Mouse (Mus musculus): ENCODE measurements around the gene Atp6v1g1. TPM values are rescaled to one million over a fixed set of nuclear protein-coding genes. Genes with fewer than 3 reads are reported as not detected.

The Atp6v1g1 gene
- polyA plus RNA-seq, 1 experiment: 19.5 TPM

DNA sequence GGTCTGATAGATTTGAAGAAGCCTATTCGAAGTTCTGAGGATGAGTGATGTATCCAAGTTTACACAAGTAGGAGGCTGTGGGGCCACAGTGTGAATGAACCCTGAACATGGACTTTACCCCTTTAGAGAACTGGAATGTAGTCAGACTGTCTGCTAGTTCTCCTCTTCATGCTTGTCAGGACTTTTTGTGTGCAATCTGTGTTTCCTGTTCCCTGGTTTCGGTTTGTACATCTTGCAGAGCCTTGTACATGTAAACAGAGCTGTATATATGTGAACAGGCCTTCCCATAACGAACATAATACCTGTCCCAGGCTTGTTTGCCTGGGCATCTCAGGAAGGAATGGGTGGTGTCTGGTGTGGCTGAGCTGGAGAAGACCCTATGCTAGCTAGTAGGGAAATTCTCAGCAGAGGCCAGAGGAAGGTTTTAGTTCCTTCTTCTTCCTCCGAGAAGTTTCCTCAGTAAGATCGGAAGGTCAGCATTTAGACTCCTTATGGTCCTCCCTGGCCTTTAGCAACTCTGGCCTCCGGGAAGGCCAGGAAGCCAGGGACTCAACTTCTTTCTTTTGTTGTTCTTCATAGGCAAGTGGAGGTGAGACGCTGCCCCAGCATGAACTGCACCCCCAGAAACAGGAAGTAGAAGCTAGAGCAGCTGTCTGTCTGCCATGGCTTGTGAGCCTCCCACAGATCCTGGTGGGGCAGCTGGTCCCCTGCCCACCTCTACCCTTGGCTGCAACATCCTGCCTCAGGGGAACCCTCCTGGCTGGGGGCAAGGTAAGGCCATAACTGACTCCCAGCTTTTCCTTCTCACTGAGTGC, 17.5 kb downstream of the Atp6v1g1 start:
- 22% methylated on average over 7 of the region's 7 CpGs for WGBS
- no peak for TF ChIP-seq CTCF (IDR thresholded peaks at IDR 0.05; ENCODE audit: extremely low read depth, insufficient read length, insufficient replicate concordance, low read depth, low read length)
- TF ChIP-seq POLR2A (IDR thresholded peaks at IDR 0.05; ENCODE audit: low read depth, low read length): no peak
- peak overlapping the region; percentile 90 for H3K27ac ChIP-seq (ENCODE audit: insufficient read depth, low read depth, low read length)
- H3K27me3 ChIP-seq (ENCODE audit: control insufficient read depth, insufficient read depth, low read length): no peaks in the 10 kb centered on the region
- H3K4me1 ChIP-seq (ENCODE audit: control insufficient read depth, insufficient read depth, insufficient read length, low read length): peaks cover 42% of the 10 kb centered on the region
- peaks cover 17% of the 10 kb centered on the region for H3K36me3 ChIP-seq (ENCODE audit: control insufficient read depth, insufficient read depth, low read length)
- peak overlapping the region; percentile 7; the same call in 1 of the 2 replicates for H3K4me3 ChIP-seq (ENCODE audit: low read depth, low read length)

DNA sequence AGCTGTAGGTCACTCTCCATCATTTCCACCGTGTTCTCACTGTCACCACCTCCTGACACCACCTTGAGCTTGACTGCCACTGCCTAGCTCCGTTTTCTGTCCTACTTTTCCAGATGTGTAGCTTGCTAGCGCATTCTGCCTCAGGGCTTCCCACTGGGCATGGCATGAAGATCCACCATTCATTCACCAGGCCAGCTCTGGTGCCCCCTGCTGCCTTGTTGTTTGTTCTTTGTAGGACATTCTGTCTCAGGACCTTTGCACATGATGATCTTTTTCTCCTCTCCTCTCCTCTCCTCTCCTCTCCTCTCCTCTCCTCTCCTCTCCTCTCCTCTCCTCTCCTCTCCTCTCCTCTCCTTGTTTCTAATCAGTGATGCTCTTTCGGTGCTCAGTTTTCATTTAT, 18.2 kb downstream of the Atp6v1g1 start:
- TF ChIP-seq POLR2A (IDR thresholded peaks at IDR 0.05; ENCODE audit: low read depth, low read length) (no peak), CTCF (IDR thresholded peaks at IDR 0.05; ENCODE audit: extremely low read depth, insufficient read length, insufficient replicate concordance, low read depth, low read length) (no peak)
- peak overlapping the region; percentile 90 for H3K27ac ChIP-seq (ENCODE audit: insufficient read depth, low read depth, low read length)
- H3K27me3 ChIP-seq (ENCODE audit: control insufficient read depth, insufficient read depth, low read length): no peaks in the 10 kb centered on the region
- peaks cover 20% of the 10 kb centered on the region for H3K36me3 ChIP-seq (ENCODE audit: control insufficient read depth, insufficient read depth, low read length)
- H3K4me1 ChIP-seq (ENCODE audit: control insufficient read depth, insufficient read depth, insufficient read length, low read length): peaks cover 36% of the 10 kb centered on the region
- H3K4me3 ChIP-seq (ENCODE audit: low read depth, low read length): no peak overlapping the region
- 81% methylated on average over 4 of the region's 4 CpGs for WGBS

DNA sequence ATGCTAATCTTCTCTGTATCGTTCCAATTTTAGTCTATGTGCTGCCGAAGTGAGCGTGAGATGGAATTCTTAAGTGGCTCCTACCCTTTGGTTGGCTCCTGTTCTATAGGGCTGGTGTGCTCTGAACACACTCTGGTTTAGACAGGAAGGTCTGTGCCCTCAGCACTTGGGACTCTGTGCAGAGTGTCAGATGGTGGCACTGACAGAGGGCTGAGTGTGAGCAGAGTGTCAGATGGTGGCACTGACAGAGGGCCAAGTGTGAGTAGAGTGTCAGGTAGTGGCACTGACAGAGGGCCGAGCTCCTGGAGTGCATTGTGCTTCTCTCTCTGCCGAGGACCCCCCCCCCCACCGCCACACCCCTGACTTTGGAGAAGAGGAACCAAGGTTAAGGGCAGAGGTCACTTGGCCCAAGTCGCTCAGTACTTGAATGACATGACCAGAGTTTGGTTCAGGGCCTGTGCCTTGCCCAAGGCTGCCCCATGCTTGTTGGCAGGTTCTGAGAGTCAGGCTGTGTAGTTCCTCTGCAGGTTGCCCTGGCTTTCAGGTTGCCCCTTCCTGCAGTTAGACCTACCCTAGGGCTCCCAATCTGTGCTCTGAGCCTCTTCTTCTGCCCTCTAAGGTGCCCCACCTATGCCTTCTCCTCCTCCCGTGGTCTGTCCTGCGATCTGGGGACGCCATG, 23.3 kb downstream of the Atp6v1g1 start:
- Histone ChIP-seq H3K4me1 (ENCODE audit: control insufficient read depth, insufficient read depth, insufficient read length, low read length) (no peaks in the 10 kb centered on the region; the same call in 1 of the 2 replicates), H3K27me3 (ENCODE audit: control insufficient read depth, insufficient read depth, low read length) (no peaks in the 10 kb centered on the region), H3K27ac (ENCODE audit: insufficient read depth, low read depth, low read length) (no peak overlapping the region), H3K36me3 (ENCODE audit: control insufficient read depth, insufficient read depth, low read length) (peaks cover 61% of the 10 kb centered on the region), H3K4me3 (ENCODE audit: low read depth, low read length) (no peak overlapping the region)
- 81% methylated on average over 10 of the region's 10 CpGs for WGBS
- TF ChIP-seq POLR2A (IDR thresholded peaks at IDR 0.05; ENCODE audit: low read depth, low read length) (no peak), CTCF (IDR thresholded peaks at IDR 0.05; ENCODE audit: extremely low read depth, insufficient read length, insufficient replicate concordance, low read depth, low read length) (no peak)

DNA sequence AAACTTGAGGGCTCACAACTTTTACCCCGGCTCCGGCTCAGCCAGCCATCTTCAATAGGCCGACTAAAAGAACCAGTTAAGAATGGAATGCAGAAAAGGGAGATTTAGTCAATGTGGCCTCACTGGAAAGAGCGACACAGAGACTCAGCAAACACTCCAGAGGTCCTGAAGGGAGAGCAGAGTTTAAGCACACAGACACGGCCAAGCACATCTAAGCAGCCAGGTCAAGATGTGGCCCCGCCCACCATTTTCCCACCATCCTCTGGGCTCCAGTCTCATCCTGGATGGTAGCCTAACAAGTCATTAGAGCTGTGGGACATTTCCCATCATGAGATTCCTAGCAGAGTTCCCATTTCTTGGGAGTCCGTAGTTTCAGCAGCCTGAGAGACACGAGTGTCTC, 24.8 kb downstream of the Atp6v1g1 start:
- no peak overlapping the region for H3K27ac ChIP-seq (ENCODE audit: insufficient read depth, low read depth, low read length)
- TF ChIP-seq CTCF (IDR thresholded peaks at IDR 0.05; ENCODE audit: extremely low read depth, insufficient read length, insufficient replicate concordance, low read depth, low read length): no peak
- no peak for TF ChIP-seq POLR2A (IDR thresholded peaks at IDR 0.05; ENCODE audit: low read depth, low read length)
- no peak overlapping the region for H3K4me3 ChIP-seq (ENCODE audit: low read depth, low read length)
- H3K36me3 ChIP-seq (ENCODE audit: control insufficient read depth, insufficient read depth, low read length): peaks cover 64% of the 10 kb centered on the region
- H3K27me3 ChIP-seq (ENCODE audit: control insufficient read depth, insufficient read depth, low read length): no peaks in the 10 kb centered on the region
- WGBS: 85% methylated on average over 8 of the region's 8 CpGs
- no peaks in the 10 kb centered on the region; the same call in 1 of the 2 replicates for H3K4me1 ChIP-seq (ENCODE audit: control insufficient read depth, insufficient read depth, insufficient read length, low read length)

DNA sequence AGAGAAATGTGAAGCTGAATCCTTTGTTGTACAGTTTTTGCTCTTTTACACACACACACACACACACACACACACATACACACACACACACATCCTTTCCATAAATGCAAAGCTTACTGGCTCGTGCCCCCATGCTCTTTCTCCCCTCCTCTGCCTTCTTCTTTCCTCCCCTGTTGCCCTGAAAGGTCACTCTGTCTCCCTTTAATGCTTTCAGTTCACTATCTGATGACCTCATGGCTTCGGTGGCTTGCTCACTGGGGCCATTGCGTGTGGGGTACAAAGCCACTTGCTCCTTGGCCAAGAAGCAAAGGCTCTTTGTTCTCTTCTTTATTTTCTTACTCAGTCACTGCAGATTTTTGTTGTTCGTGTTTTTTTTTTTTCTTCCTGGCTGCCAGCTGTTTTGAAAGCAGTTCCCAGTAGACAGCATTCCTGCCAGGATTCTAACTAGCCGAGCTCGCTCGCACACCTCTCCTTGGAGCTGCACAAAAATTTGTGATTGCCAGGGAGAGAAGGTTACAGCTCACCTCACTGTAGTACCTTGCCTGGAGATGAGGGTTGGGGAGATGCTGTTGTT, 25.7 kb downstream of the Atp6v1g1 start:
- H3K4me1 ChIP-seq (ENCODE audit: control insufficient read depth, insufficient read depth, insufficient read length, low read length): no peaks in the 10 kb centered on the region; the same call in 1 of the 2 replicates
- TF ChIP-seq CTCF (IDR thresholded peaks at IDR 0.05; ENCODE audit: extremely low read depth, insufficient read length, insufficient replicate concordance, low read depth, low read length): no peak
- TF ChIP-seq POLR2A (IDR thresholded peaks at IDR 0.05; ENCODE audit: low read depth, low read length): no peak
- H3K36me3 ChIP-seq (ENCODE audit: control insufficient read depth, insufficient read depth, low read length): peaks cover 63% of the 10 kb centered on the region
- 65% methylated on average over 7 of the region's 7 CpGs for WGBS
- H3K4me3 ChIP-seq (ENCODE audit: low read depth, low read length): no peak overlapping the region
- no peak overlapping the region for H3K27ac ChIP-seq (ENCODE audit: insufficient read depth, low read depth, low read length)
- no peaks in the 10 kb centered on the region for H3K27me3 ChIP-seq (ENCODE audit: control insufficient read depth, insufficient read depth, low read length)

DNA sequence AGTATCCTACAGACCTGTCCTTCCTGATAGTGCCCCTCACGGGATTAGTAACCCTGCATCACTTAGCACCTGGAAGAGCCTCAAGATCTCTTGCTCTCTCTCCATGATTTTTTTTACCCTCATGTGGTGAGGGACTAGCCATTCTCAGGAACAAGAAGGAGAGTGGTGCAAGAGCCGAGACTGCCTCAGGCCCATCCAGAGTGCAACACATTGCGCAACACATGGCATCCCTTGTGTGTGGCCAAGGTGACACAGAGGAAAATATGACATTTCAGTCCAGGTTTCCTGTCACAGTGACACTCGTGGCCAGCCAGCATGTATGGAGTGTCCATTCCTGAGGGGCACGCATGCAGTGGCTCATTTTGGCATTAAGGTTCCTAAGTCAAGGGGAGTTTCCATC, 28.0 kb downstream of the Atp6v1g1 start:
- TF ChIP-seq CTCF (IDR thresholded peaks at IDR 0.05; ENCODE audit: extremely low read depth, insufficient read length, insufficient replicate concordance, low read depth, low read length) (no peak), POLR2A (IDR thresholded peaks at IDR 0.05; ENCODE audit: low read depth, low read length) (no peak)
- Histone ChIP-seq H3K4me1 (ENCODE audit: control insufficient read depth, insufficient read depth, insufficient read length, low read length) (no peaks in the 10 kb centered on the region; the same call in 1 of the 2 replicates), H3K27me3 (ENCODE audit: control insufficient read depth, insufficient read depth, low read length) (no peaks in the 10 kb centered on the region), H3K27ac (ENCODE audit: insufficient read depth, low read depth, low read length) (no peak overlapping the region), H3K4me3 (ENCODE audit: low read depth, low read length) (no peak overlapping the region), H3K36me3 (ENCODE audit: control insufficient read depth, insufficient read depth, low read length) (peaks cover 50% of the 10 kb centered on the region)
- WGBS: 88% methylated on average over 5 of the region's 5 CpGs

GRCm38 (mm10) chr4:63579649-63580048, 35.1 kb downstream of the Atp6v1g1 start:
- Histone ChIP-seq H3K4me3 (ENCODE audit: low read depth, low read length) (no peak overlapping the region), H3K27ac (ENCODE audit: insufficient read depth, low read depth, low read length) (no peak overlapping the region), H3K4me1 (ENCODE audit: control insufficient read depth, insufficient read depth, insufficient read length, low read length) (no peaks in the 10 kb centered on the region), H3K36me3 (ENCODE audit: control insufficient read depth, insufficient read depth, low read length) (peaks cover 33% of the 10 kb centered on the region), H3K27me3 (ENCODE audit: control insufficient read depth, insufficient read depth, low read length) (no peaks in the 10 kb centered on the region)
- no peak for TF ChIP-seq CTCF (IDR thresholded peaks at IDR 0.05; ENCODE audit: extremely low read depth, insufficient read length, insufficient replicate concordance, low read depth, low read length)
- no peak for TF ChIP-seq POLR2A (IDR thresholded peaks at IDR 0.05; ENCODE audit: low read depth, low read length)
- 90% methylated on average over 14 of the region's 14 CpGs for WGBS
